Mouse (Mus musculus): ENCODE results near the gene Rbm20.
A peak's percentile ranks its signal among the peaks of the same experiment; 100 is the strongest.

Gene Rbm20

GRCm38 (mm10) chr19:53881786-53882185, 204.7 kb downstream of the Rbm20 start:
- DNase-seq (ENCODE audit: low spot score), result no peak

GRCm38 (mm10) chr19:53885450-53885849, 208.3 kb downstream of the Rbm20 start:
- DNase-seq (ENCODE audit: low spot score), result no peak

DNA sequence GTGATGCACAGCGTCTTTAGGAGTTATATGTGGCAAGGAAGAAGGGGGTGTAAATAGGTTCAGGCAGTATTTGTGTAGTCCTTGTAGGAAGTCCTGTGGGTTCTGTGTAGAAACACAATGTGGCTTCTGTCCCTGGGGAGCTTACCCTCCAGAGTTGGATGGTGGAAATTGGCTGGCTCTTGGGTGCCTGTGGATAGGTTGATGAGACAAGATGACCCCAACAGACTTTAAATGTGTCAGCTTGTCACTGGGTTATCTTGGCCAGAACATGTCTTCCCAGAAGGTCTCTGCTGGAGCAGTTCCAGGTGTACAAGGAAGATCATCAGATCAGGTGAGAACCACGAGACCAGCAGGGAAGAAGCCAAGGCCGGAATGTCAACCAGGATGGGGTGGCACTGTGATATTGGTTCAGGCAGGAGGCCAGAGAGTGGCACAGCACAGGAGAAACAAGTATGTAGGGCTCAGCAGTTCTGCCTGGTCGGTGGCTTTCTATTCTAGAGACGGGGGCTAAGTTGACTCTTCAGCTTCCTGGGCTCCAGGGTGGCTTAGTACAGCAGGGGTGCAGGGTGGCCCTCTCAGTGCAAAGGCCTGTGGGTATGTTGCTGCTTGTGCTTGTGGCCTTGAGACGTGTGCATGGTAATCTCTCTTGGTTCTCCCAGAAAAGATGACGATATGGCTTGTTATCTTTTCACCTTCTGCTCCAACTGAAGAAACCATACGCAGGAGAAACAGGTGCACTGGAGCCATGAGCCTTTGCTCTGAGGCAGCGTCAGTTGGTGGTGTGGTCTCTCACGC, 209.7 kb downstream of the Rbm20 start:
- peak; percentile 35 for DNase-seq (ENCODE audit: low spot score)

DNA sequence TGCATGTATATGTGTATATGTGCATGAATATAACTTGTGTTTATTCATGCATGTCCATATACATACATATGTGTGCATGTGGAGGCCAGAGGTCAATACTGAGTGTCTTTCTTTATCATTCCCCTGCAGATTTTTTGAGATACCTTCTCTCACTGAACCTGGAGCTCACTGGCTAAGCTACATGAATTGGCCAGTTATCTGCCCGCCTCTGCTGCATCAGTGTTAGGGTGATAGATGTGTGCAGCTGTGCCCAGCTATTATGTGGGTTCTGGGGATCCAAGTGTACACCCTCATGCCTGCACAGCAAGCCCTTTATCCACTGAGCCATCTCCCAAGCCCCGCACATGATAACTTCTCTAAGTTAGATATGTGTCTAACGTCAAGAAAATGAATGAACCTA, 210.7 kb downstream of the Rbm20 start:
- peak; percentile 5 for DNase-seq (ENCODE audit: low spot score)

GRCm38 (mm10) chr19:53888331-53888730, 211.2 kb downstream of the Rbm20 start:
- peak; percentile 5 for DNase-seq (ENCODE audit: low spot score)

DNA sequence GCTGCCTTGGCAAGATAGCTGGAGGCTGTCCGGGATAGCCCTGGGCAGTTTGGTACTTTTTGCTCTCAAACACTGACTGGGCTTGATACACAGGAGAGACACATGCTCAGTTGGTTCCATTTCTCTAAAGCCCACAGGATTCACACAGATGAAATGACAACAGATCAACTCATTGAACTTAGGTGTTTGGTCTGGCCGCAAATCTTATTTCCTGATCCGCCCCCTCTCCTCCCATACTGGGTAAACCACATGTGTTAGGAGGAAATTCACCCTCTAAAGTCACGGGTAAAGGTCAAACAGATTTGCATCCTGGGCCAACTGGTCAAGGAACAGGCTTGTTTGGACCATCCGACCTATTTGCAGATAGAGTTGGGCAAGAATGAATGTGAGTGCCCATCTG, 212.4 kb downstream of the Rbm20 start:
- peak; percentile 23 for DNase-seq (ENCODE audit: low spot score)

DNA sequence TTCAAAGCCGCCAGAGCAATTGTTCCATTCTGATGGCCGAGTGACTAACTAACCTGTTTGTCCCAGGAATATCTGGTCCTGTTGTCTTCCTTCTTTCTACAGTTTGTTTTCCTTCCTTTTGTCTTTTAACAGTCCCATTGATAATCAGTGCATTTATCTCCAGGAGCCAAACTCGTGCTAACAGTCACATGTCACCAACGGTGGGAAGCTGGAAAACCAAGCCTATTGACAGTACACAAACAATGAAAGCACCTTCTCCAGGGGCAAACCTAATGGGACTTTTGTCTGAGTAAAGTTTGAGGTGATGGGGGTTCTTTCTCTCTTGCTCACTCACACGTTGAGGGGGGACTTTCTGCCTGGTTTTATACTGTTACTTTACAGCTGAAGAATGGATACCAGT, 213.2 kb downstream of the Rbm20 start:
- DNase-seq (ENCODE audit: low spot score), result peak; percentile 29

DNA sequence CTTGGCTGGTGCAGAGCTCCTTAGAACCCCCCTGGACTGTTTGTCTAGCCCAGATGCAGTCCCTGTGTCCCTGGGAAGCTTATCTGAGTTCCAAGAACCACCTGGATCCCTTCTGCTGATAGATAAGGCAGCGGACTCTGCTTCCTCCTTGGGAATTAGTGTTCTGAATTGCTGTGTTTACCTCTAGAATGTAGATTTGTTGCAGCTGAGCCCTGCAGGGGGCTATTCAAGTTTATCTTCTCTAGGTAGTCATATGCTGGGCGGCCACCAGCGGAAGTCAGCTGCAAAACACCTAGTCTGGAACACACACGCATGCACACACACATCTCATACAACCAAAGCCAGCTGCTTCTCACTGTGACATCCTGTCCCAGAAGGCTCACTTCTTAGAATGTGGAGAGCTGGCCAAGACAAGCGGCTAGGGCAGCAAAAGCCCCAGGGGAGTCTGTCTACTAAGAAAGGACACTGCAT, 213.7 kb downstream of the Rbm20 start:
- DNase-seq (ENCODE audit: low spot score), result peak; percentile 38

DNA sequence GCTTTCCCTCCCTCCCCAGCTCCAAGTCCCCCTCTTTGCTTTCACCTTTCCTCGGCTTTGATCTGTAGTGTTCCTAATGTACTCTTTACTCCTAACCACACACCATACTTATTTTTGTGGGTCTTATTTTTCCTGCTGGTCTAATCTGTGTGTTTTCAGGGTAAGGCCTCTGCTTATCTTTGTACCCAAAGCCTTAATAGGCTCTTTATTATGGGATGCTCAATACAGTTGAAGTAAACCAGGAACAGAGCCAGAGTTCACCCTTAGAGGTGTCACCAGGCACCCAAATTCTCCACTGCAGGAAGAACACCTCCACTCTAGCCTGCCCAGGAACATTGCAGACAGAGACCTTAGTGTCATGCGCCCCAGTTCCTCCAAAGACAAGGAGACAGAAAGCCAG, 214.5 kb downstream of the Rbm20 start:
- peak; percentile 23 for DNase-seq (ENCODE audit: low spot score)

DNA sequence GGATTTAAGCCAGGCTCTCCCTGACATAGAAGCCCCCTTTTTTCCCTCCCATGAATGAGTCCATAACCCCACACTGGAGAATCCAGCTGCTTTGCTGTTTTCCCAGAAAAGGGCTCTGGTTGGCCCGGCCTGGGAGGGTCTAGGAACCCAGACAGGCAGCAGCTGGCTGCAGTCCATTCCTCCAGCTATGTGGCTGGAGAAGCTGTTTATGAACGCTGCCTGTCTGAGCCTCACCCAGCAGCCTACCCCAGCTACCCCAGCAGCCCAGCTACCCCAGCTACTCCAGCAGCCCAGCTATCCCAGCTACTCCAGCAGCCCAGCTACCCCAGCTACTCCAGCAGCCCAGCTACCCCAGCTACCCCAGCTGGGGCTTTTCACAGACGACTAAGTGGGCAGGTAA, 215.0 kb downstream of the Rbm20 start, which contains the start of gene Pdcd4:
Gene Pdcd4 (plus strand): TSS at position 171 of the 400 bp plus-strand sequence.
- peak; percentile 52 for DNase-seq (ENCODE audit: low spot score)

DNA sequence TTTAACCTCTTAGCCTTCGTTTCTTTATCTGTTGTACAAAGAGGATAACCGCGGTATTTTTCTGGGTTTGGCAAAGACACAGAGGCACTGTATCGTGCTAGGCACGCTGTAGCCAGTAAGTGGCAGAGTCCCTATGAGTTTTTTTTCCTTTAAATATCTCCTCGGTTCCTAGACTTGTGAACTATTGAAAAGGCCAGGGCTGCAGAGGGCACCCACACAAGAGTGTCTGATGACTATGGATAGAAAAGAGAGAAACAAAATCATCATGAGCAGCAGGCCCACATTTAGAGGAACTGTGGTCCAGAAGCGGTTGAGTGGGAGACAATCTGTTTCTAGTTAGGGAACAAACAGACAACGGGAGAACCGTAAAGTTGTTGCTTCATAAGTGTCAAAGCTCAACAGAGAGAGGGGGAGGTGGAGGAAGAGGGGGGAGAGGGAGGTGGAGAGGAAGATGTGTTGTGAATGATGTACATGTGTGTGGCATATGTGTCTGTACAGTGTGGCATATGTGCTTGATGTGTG, 215.8 kb downstream of the Rbm20 start:
- peak; percentile 31 for DNase-seq (ENCODE audit: low spot score)

DNA sequence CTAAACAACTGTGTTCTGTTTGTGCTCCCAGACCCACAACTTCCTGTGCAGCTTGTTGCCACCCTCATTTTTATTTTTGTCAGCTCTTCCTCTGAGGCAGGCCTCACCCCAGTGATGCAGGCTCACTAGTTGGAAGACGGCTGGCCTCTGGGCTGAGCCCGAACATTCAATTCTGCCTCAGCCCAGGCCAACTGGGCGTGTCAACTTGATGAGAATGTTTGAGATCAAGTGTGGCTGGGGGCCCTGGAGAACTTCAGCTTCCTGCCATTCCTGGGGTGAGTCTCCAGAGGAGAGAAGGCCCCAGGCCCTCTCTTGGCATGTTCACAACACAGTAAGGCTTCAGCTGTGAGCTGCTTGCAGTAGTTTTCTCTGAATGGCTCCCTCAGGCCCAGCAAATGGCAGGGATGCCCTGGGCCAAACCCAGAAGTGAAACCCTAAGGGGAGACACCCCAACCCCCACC, 216.6 kb downstream of the Rbm20 start:
- DNase-seq (ENCODE audit: low spot score), result peak; percentile 41

GRCm38 (mm10) chr19:53894538-53895121, 217.5 kb downstream of the Rbm20 start:
- peak; percentile 39 for DNase-seq (ENCODE audit: low spot score)

DNA sequence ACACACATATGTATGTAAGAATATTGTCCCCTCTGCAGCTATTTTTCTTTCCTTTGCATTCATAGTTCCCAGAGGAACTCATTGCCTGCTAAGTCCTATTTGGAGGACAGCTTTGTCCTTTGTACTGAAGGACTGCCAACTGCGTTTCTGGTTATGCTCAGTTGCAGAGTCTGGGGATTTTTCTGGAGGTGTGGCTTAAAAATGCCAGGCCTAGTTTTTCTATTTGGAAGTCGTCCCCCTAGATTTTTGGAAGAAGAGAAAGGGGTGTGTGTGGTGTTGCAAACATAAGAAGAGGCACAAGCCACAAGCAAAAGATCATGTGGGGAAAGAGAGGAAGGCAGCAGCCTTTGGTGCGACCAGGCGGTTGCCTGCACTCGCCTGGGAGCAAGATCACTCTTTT, 220.9 kb downstream of the Rbm20 start:
- no peak for DNase-seq (ENCODE audit: low spot score)

GRCm38 (mm10) chr19:53898498-53898897, 221.4 kb downstream of the Rbm20 start:
- DNase-seq (ENCODE audit: low spot score), result no peak

GRCm38 (mm10) chr19:53898970-53899900, 222.1 kb downstream of the Rbm20 start:
- no peak for DNase-seq (ENCODE audit: low spot score)

DNA sequence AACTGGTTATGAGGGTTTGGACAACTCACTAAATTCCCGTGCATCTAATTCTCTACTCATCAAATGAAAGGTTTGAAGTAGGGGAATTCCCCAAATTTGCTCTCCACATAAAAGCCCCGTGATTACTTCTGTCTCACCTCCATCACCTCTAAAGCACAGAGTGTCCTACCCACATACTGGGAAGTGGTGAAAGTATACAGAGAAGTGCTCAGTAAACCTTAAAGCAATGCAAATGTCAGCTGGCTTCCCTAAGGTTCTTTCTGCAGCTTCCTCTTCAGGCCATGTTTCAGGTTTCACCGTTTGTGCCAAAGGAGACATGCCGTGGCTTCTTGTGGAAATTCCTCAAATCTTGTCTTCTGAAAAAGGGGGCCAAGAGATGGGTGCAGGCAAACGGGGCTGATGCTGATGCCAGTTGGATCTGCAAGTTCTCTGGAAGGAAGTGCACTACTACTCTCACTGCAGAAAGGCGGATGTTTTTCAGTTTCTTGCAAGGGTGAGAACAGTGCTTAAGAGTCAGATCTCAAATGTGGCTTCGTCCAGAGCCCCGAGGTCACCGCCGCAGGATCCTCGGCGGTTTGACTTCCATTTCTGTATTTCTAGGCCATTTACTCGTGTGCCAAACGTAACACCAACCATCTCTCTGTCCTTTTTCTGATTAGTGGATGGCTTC, 223.0 kb downstream of the Rbm20 start:
- DNase-seq (ENCODE audit: low spot score), result no peak

DNA sequence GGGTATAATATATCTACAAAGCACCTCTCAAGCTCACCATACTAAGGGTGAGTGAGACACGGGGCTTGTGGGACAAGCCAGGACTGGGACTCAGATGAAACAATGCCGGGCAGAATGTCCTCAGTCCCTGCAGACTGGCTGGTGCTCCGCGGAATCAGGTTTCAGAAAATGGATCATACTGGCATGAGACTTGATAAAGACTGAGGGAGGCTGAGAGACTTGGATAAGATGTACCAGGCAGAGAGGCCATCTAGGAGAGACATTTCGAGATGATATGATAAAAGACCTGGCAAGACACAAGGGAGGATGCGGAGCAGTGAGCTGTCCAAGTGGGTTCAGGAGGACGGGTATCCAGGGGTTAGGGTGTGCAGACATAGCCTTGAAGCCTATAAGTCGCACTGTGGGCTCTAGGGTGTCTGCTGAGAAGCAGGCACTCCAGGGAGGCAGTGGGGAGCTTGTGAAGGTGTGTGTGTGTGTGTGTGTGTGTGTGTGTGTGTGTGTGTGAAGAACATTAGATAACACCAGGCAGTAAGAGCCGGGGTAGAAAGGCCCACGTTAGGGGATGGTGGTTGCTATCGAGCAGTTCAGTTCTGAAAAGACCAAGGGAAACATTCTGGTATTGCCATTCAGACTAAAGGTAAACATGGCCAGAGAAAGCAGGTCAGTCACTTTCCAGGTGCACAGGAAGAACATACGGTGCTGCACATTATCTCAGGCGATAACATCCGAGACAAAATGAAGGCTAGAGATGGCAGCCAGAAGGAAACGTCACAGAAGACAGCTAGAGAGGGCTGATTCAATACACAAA, 225.0 kb downstream of the Rbm20 start:
- DNase-seq (ENCODE audit: low spot score), result no peak

GRCm38 (mm10) chr19:53902739-53903487, 225.8 kb downstream of the Rbm20 start:
- peak; percentile 94 for DNase-seq (ENCODE audit: low spot score)
